Mouse (Mus musculus): ENCODE measurements at regions not wholly inside any gene's neighbourhood (a gene's known extent, or its start where the extent isn't known, plus 50 kb on each side); places are given as distances from the start of the nearest gene placed in this dataset.
"Not testable (repeated sequence)": the region's sequence is repeated elsewhere in the genome, so short reads cannot be mapped to it uniquely, and the experiment has no call there.

GRCm38 (mm10) chr12:113422736-113423254 is 66.5 kb upstream of the Adam6b start:
- no peak for DNase-seq (ENCODE audit: low spot score in 2 of 2)

GRCm38 (mm10) chr12:113423736-113424597 is 65.3 kb upstream of the Adam6b start:
- DNase-seq (ENCODE audit: low spot score in 2 of 2) = no peak

GRCm38 (mm10) chr12:113424598-113425208 is 64.6 kb upstream of the Adam6b start:
- DNase-seq (ENCODE audit: low spot score in 2 of 2) = not testable (repeated sequence)

- no peak for DNase-seq (ENCODE audit: low spot score in 2 of 2)
These were observed 63.9 kb upstream of the Adam6b start for GRCm38 (mm10) chr12:113425209-113426070.

- no peak for DNase-seq (ENCODE audit: low spot score in 2 of 2)
These were observed 62.7 kb upstream of the Adam6b start for GRCm38 (mm10) chr12:113426636-113427035.

- DNase-seq (ENCODE audit: low spot score in 2 of 2) = no peak
These were observed 62.0 kb upstream of the Adam6b start for GRCm38 (mm10) chr12:113427339-113427738.

- DNase-seq (ENCODE audit: low spot score in 2 of 2) = no peak
These were observed 60.9 kb upstream of the Adam6b start for GRCm38 (mm10) chr12:113428461-113428860.

- DNase-seq (ENCODE audit: low spot score in 2 of 2) = no peak
These were observed 60.4 kb upstream of the Adam6b start for GRCm38 (mm10) chr12:113428901-113429300.

GRCm38 (mm10) chr12:113430340-113430739 is 59.0 kb upstream of the Adam6b start:
- DNase-seq (ENCODE audit: low spot score in 2 of 2) = no peak

Small RNA genes in the stretch of these regions (microRNA-seq; reads per million reads assigned to microRNA genes)
- gene Gm22175 (ENCODE audit: borderline number of aligned reads in 2 of 2) = 0 reads per million in 2 experiments
- 0 reads per million in 2 experiments for gene Gm24022 (ENCODE audit: borderline number of aligned reads in 2 of 2)
- 0 reads per million in 2 experiments for gene Gm25747 (ENCODE audit: borderline number of aligned reads in 2 of 2)

Data from adrenal gland, adult 18-20 months (tissue).